Mouse (Mus musculus): ENCODE measurements around the gene E130218I03Rik.
"Not testable (repeated sequence)": the region's sequence is repeated elsewhere in the genome, so short reads cannot be mapped to it uniquely, and the experiment has no call there.

Gene E130218I03Rik

DNA sequence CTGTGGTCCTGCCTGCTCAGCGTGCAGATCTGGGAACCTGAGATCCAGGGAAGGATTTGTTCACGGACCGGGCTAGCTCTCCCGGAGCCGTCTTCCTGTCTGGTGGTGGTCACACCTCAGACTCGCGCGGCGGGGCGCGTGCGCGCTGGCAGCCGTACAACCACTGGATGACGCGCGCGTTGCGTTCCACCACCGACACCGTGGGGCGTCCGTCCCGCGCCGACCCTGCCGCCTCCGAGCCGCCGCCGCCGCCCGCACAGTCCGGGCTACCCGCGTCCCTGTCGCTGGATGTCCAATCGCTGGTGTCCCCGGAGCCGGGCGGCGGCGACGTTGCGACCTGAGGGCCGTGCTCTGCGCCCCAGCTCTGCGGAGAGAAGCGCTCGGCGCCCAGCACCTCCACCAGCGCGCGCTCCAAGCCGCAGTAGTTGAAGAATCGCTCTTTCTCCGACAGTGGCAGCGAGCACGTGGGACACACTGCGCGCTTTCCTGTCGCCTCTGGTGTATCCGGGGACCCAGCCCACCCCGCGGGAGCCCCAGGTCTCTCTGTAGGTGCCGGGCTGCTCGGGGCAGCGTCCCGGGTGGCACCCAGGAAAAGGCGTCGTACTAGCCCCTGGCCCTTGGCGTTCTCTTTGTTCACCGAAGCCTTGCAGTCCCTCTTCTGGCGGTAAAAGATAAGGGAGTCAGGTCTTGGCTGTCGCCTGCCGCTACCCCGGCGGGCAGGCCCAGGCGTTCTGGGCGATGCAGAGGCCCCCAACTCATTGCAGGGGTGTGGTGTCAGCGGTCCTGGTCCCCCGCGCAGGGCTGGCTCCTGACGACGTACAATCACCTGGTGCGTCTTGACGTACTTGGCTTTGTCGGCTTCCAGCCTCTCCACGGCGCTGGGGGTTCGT is 8.0 kb downstream of the E130218I03Rik start:
- DNase-seq (ENCODE audit: low read depth in 2 of 2, low spot score in 2 of 2), result peak in 1 of 2 experiments; percentile 29

DNA sequence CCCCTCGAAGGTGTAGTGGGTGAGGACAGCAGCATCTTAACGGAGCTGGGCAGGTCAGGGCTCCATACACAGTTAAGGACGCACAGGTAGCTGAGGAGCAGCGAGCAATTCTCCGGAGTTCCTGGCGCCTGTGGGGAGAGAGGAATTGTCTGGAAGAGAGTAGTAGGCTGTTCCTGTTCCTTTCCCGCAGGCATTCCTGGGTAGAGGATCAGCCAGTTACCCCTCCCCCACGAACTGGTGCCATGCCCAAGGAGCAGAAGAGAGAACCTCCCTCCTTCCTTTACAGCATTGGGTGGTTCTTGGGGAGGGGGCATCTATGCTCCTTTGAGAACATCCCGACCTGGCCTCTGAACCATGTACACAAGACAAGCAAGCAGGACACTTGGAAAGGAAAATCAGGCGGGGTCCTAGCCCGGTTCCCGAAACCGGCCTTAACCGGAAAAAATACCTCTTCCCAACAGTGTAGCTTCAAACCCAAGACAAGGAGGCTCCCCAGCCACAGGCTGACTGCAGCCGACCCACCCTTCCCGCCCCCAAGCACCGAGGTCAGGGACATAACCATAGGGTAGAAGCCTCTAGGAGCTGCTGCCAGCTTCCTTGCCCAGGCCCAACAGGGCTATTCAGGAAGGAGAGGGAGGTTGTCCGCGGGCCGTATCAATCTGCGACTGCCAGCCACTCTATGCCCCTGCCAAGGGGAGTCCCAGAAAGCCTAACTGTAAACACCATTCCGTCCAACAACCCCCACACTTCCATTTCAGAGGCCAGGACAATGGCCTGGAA is 8.9 kb downstream of the E130218I03Rik start:
- DNase-seq (ENCODE audit: low read depth in 2 of 2, low spot score in 2 of 2), result no peak

DNA sequence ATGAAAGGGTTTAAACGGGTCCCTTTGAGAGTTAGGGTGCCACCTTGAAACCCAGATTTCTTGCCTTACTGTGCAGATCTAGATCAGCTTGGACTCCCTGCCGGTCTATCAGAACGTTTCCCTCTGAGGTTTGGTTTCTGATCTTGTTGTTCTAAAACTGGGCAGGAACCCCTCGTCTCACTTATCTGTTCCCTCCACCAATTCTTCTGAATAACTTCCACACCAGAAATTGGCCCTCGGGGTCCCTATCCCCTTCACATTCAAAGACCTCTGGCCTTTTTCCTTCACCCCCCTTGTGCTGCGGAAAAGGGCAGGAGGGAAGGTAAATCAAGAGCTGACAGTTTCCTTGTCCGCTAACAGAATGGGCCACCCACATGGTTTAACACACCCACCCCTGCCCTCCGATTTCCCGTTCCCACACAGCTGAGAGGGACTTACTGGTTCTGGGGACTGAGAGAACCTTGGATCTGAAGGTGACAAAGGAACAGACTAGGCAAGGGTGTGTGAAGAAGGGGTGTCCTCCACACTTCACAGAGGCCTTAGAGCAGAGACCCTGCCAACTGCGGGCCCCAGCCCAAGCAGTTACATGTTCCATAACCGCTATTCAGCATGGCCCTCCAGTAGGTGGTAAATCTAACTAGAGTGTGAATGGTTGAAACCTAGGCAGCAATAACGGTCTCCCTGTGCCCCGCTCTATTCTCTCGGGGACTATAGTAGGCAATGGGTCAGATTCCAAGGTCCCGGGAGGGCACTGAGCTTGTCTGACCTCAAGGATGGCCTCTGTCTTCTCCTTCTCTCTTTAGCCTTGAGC is 9.7 kb downstream of the E130218I03Rik start:
- DNase-seq (ENCODE audit: low read depth in 2 of 2, low spot score in 2 of 2), result no peak

DNA sequence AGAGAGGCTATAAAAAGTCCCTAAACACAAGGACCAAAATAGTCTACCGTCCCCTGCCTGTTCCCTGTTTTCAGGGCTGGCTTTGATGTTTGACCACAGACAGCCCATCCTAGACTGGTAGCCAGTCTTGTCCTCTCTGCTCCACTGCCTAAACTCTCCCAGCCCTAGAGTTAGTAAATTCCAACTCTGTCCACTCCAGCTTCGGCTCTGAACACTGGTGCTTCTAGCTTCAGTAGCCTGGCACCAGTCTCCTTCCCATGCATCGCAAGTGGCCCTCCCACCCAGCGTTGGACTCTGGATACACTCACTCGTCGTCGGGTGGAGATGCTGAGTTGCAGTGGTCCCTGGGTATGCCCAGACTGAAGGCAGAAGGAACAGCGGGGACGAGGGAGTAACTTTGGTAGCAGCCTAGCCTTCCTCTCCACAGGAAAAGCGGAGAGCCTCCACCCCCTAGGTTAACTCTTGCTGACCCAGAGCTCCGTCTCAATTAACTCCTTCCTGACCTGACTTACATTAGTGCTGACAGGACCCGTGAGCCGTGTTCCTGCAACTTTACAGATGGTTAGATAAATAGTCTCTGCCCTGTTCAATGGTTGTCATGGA is 10.4 kb downstream of the E130218I03Rik start, which contains the start of gene Grrp1:
Gene Grrp1 (minus strand): TSS at position 385 of the 603 bp plus-strand sequence.
- DNase-seq (ENCODE audit: low read depth in 2 of 2, low spot score in 2 of 2), result no peak

DNA sequence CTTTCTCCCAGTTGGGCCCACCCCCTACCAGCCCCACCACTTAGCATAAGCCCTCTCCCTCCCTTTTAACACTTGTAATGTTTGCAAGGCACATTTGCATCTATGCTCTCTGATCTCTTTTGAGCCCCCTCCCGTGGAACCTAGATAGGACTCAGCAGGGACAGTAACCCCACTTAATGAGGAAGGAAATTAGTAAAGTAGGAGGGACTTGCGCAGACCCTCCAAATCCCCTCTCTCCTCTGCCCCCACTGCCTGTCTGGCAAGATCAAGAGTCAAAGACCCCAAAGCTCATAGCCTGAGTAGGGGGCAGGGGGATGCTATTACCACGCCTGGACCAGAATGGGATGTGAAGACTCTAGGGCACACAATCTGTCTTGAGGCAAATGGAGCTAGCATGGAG is 11.4 kb downstream of the E130218I03Rik start:
- DNase-seq (ENCODE audit: low read depth in 2 of 2, low spot score in 2 of 2), result no peak

DNA sequence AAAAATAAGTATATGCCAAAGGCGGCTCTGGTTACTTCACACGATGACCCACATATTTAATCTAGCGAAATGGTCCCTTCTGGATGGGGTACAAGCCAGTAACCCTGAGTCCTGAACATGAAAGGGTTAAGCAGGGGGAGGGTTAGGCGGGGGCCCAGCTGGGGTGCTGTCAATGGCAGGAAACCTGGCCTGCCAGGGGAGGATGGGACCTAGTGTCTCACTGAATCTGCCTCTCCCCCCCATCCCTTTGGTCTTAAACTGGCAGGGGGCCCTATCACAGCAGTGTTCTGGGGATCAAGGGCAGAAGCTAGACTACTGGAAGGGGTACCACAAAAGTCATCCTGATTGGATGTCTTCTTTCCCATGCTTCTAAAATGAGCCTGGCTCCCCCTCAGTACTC is 12.4 kb downstream of the E130218I03Rik start:
- no peak for DNase-seq (ENCODE audit: low read depth in 2 of 2, low spot score in 2 of 2)

DNA sequence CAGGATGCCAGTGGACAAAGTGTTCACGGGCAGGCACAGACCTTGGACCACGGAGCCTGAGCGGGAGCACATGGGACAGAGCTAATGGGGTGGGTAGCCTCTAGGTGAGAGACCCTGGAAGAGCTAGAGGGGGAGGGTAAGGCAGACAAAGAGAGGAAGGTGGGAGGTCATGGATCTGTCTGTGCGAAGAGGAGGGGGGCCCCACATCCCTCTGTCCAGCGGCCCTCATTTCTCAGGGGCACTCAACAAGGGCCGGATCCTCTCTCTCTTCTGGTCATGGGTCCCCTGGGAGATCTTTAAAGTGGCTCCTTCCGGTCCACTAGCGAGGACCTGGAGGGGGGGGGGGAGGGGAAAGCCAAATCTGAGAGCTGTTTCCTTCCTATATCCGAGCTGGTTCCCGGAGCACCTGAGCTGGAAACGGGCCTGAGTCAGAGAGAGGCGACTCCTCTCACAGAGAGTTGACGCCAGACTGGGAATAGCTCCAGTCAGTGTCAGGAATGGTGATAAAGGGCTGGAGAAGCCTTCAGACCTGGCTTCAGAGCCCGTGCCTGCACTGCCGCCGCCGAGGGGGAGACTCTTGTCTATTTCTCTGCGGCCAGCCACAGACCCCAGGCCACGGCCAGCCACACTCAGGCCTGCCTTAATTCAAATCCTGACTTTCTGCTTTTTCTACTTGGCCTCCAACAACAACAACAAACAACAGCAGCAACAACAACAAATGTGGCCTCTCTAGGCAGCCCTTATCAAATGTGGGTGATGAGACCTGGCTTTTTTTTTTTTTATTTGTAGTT is 13.1 kb downstream of the E130218I03Rik start:
- DNase-seq (ENCODE audit: low read depth in 2 of 2, low spot score in 2 of 2), result no peak

DNA sequence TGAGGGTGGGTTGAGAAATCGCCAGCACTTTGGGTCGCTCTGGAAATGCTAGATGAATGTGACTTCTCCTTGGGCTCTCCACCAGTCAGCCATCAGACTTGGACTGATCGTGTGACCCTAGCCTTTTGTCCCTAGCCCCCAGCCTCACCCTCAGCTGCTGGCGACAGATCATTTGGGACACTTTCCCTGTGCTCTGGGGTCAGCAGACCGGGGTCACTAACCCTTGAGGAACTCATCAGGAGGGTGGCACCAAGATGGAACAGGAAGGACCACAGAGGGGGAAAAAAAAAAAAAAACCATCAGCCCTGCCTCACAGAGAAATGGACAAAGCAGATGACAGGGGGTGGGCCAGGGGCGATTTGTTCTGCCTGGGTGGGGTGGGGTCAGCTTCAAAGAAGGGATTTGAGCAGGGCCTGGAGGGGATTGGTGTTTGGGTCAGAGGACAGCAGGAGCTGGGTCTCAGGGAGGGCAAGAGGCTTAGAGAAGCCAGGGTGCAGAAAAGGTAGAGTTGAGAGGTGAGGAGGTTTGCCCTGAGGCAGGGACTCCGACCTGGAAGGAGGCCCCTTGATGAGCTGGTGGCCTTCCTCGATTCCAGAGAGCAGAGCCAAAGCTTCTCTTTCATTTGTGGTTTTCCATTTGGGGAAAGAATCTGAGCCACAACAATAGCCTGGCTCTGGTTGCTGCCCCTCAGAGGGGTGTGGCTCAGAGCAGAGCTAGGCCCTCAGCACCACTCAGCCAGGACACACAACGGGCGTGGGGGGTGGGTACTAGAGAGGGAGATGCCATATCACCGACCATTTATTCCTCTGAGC is 13.9 kb downstream of the E130218I03Rik start:
- DNase-seq (ENCODE audit: low read depth in 2 of 2, low spot score in 2 of 2), result no peak

DNA sequence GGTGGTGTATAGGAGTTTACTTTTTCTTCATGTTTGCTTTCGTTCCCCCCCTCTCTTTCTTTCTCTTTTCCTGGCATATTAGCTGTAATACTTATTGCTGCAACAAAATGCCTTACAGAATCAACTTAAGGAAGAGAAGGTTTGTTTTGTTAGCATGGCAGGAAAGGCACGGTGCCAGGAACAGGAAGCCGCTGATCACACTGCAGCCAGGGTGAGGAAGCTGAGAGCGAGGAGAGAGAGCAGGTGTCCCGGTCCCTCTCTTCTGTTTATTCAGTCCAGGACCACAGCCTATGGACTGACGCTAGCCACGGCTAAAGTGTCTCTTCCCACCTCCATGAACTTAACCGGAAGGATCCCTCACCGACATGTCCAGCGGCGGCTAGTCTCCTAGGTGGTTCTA is 14.9 kb downstream of the E130218I03Rik start:
- no peak for DNase-seq (ENCODE audit: low read depth in 2 of 2, low spot score in 2 of 2)

DNA sequence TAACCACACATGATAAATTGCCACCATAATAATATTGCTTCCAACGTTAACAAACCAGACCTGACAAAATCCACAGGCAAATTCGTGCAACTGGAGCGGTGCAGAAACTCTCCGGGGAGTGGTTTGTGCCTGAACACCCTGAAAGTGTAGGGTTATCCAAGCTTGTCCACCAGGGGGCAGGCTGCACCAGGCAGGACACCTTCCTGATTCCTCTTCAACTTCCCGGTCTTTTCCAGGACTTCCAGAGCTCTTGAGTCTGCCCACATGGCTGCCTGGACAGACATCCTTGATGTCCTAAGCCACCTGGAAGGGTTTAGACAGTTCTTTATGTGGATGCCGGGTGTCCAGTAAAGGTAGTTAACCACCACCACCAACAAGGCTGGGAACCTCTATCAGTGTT is 19.7 kb downstream of the E130218I03Rik start:
- peak in 1 of 2 experiments; percentile 35 for DNase-seq (ENCODE audit: low read depth in 2 of 2, low spot score in 2 of 2)

DNA sequence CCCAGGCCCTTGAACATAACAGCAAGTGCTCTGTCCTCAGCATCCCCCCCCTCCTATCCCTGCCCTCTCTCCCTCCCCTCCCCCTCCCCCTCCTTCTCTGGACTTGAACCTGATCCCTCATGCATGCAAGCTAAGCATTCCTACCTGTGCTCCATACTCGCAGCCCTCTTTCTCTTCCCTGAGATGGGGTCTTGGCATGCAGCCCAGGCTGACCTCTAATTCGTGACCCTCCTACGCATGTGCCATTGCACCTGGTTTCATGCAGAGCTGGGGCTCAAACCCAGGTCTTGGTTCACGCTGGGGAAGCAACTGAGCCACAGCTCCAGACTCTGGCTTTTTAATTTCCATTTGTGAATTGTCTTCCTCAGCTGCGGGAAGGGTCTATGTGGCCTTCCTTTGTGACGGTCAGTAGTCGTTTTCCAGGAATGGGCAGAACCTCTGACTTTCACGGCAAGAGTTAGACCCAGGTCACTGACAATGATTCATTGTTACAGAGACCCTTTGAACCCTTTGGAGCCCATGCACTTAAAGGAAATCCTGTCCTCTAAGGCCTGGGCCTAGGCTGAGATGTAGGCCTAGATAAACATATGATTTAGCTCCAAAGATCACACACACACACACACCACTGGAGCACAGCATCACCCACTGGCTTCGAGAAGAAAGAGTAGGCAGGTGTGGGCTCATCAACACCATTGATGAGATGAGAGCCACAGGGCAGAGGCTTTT is 22.6 kb downstream of the E130218I03Rik start:
- DNase-seq (ENCODE audit: low read depth in 2 of 2, low spot score in 2 of 2), result no peak

DNA sequence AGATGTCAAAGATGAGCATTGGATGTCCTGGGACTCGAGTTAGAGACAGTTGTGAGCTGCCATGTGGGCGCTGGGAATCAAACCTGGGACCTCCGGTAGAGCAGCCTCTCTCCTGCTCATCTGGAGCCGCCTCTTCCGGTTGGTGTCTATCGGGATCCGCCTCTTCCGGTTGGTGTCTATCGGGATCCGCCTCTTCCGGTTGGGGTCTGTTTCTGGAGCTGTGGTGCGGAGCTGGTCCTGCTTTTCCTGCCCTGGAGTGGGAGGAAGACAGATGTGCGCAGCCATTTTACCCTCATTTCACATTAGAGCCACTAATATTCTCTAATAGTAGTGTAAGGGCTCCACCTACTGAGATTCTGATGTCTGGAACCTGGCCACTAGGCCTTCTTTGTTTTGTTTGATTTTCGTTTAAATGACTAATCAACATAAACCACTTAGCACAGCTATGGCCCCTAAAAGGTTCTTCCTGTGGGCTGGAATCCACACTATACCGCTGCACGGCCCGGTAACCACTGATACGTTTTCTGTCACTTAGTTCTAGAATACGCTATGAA is 24.7 kb downstream of the E130218I03Rik start:
- DNase-seq (ENCODE audit: low read depth in 2 of 2, low spot score in 2 of 2), result no peak

DNA sequence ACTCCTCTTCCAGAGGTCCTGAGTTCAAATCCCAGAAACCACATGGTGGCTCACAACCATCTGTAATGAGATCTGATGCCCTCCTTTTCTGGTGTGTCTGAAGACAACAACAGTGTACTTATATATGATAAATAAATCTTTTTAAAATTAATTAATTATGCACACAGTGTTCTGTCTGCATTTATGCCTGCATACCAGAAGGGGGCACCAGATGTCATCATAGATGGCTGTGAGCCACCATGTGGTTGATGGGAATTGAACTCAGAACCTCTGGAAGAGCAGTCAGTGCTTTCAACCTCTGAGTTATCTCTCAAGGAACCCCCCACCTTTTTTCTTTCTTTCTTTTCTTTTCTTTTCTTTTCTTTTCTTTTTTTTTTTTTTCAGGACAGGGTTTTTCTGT is 26.2 kb downstream of the E130218I03Rik start:
- DNase-seq (ENCODE audit: low read depth in 2 of 2, low spot score in 2 of 2), result not testable (repeated sequence)

DNA sequence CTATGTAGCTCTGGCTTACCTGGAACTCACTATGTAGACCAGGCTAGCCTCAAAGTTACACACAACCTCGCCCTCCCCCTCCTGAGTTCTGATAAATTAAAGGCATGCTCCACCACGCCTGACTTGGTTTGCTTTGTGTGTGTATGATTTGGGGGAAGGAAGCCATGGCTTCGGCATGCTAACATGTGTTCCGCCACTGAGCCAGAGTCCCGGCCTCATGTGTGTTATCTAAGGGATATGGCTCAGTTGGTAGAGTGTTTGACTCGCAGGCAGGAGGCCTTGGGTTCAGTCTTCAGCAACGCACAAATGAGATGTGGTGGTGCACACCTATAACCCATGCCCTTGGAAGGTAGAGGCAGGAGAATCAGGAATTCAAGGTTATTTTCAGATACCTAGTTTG is 28.5 kb downstream of the E130218I03Rik start:
- no peak for DNase-seq (ENCODE audit: low read depth in 2 of 2, low spot score in 2 of 2)

DNA sequence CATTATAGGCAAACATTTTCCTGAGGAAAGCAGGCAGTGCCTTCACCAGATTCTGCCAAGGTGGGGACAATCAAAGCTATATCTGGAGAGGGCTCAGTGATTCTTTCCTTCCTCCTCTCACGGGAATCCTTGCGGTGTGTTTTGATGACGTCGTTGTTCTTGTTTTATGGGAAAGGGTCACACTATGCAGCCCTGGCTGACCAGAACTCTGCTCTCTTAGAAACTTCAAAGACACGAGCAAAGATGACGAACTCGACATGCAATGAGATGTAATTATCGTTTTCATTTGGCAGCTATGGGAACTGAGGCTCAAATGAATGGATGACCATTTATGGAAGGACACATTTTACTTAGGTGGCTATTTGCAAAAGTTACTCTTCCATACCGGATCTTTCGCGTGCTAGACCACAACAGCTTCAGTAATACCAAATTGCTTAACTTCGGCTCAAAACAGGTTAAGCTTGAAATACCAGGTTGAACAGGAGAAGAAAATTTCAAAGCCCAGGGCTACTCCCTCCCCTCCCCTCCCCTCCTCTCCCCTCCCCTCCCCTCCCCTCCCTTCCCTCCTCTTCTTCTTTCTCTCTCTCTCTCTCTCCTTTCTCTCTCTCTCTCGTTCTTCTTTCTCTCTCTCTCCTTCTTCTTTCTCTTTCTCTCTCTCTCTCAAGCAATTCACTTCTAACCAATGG is 29.4 kb downstream of the E130218I03Rik start:
- DNase-seq (ENCODE audit: low read depth in 2 of 2, low spot score in 2 of 2), result no peak

DNA sequence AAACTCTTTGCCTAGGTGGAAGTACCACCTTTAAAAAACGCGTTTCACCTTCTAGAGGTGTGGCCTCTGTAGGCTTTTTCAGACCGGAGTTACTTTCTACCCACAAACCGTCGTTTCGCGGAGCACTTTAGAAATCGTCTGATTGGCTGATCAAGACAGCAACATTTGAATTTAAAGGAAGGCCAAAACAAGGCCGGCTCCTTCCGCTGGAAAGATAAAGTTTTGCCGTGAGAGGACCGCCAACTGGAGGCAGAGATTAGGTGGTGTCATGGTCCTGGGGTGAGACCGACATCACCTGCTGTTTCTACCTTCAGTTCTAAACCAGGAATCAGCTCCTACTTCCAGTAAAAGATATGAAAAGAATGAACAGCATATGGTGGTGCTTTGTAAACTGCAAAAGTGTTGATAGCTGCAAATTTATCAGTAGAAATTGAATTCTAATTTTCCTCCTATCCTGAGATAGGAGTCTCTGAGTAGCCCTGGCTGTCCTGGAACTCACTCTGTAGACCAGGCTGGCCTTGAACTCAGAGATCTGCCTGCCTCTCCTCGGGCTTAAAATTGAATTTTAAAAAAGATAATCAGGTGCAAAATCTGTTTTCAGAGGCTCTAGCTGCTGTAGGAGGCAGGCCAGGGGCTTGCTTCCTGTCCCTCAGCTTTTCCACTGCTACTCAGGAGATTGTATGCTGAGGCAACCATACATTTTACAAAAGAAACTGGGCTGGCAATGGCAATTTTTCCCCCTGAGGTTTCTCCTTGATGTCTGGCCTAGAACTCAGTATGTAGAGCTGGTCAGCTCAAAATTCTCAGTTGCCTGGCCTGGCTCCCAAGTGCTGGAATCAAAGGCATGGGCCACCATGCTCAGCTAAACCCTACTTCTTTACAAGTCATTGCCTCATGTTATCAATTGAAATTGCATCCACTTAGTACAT is 30.2 kb downstream of the E130218I03Rik start:
- DNase-seq (ENCODE audit: low read depth in 2 of 2, low spot score in 2 of 2), result peak; percentile 56 to 68

DNA sequence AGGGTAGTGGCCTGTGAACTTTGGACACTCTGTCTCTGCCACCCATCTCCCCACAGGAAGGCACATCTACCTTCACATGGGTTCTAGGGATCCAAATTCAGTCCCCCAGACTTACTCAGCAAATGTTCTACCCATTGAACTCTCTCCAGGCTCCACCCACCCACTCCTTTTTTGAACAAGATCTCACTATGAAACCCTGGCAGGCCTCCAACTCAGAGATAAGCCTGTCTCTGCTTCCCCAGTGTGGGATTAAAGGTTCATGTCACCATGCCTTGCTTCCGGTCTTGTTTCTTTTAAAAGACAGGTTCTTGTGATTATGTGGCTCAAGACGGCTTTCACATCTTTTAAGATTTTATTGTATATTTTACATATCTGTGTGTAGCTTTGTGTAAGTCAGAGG is 41.5 kb downstream of the E130218I03Rik start:
- no peak for DNase-seq (ENCODE audit: low read depth in 2 of 2, low spot score in 2 of 2)

Data from CD8-positive naive resting alpha-beta T cell, adult 2 months (primary cell).